Mouse (Mus musculus): ENCODE results near the gene Fam214a.

GRCm38 (mm10) chr9:75077191-75077590 lies 124.5 kb downstream of the Fam214a start:
- TF ChIP-seq POLR2A (IDR thresholded peaks at IDR 0.05; ENCODE audit: borderline replicate concordance, low read depth, low read length) = no peak
- no peak for TF ChIP-seq CTCF (IDR thresholded peaks at IDR 0.05; ENCODE audit: low read depth, low read length)

Measured in bone marrow macrophage, adult 2 months (primary cell).